Mouse (Mus musculus) liver, embryonic 13.5 days (tissue): ENCODE measurements around the gene Stat5a. TPM values are rescaled to one million over a fixed set of nuclear protein-coding genes. Genes with fewer than 3 reads are reported as not detected.

Experiments
- ATAC-seq: fragments of 200-750 bp; cut with Nextera tagmentation; 2 replicates; pipeline ENCODE4 v1.8.0; 2017; ENCODE audit warnings: low read depth, mild to moderate bottlenecking, moderate number of reproducible peaks, moderate library complexity
- DNase-seq: peaks from one replicate; pipeline ENCODE4 v3.0.0; 2022
- H3K27ac ChIP-seq: fragments of 300-500 bp; sonication (generic); 2 replicates; pipeline ENCODE4 v1.5.1; 2015; ENCODE audit warnings: moderate library complexity, mild to moderate bottlenecking, inconsistent platforms
- H3K27me3 ChIP-seq: fragments of 300-500 bp; sonication (generic); 2 replicates; pipeline ENCODE4 v1.6.1; 2015; ENCODE audit warnings: mild to moderate bottlenecking, inconsistent platforms
- H3K36me3 ChIP-seq: fragments of 300-500 bp; sonication (generic); 2 replicates; pipeline ENCODE4 v1.6.1; 2015; ENCODE audit warnings: mild to moderate bottlenecking, inconsistent platforms
- H3K4me1 ChIP-seq: fragments of 300-500 bp; sonication (generic); replicated peaks from 2 replicates; pipeline ENCODE4 v1.6.1; 2015; ENCODE audit warnings: inconsistent platforms
- H3K4me2 ChIP-seq: fragments of 300-500 bp; sonication (generic); 2 replicates; pipeline ENCODE4 v1.6.1; 2015; ENCODE audit warnings: inconsistent platforms, mild to moderate bottlenecking, moderate library complexity
- H3K4me3 ChIP-seq: fragments of 300-500 bp; sonication (generic); replicated peaks from 2 replicates; pipeline ENCODE4 v1.5.1; 2015; ENCODE audit warnings: mild to moderate bottlenecking, inconsistent platforms
- H3K9ac ChIP-seq: fragments of 300-500 bp; sonication (generic); 2 replicates; pipeline ENCODE4 v1.6.1; 2015; ENCODE audit warnings: mild to moderate bottlenecking, inconsistent platforms
- H3K9me3 ChIP-seq: fragments of 300-500 bp; sonication (generic); replicated peaks from 2 replicates; pipeline ENCODE4 v1.6.1; 2016; ENCODE audit warnings: inconsistent platforms
- WGBS: fragments of 180-500 bp; shearing (Covaris S2); methylation state at CpG from one replicate; pipeline ENCODE4 v1.1.7; 2015; ENCODE audit not compliant: insufficient replicate concordance; 5-methylcytosine and 5-hydroxymethylcytosine counted together
- polyA plus RNA-seq: library from polyadenylated mRNA; unstranded; fragments of >200 nt; fragmentation: Nextera tagmentation; extraction: Ambion mirVana; gene quantifications from 2 replicates; pipeline ENCODE4 v1.2.1, GENCODE M21; 2015

Gene Stat5a
- polyA plus RNA-seq, 1 experiment from 2014 or later: 11.1 TPM

- peaks cover 49% of the 10 kb centered on the region for H3K4me1 ChIP-seq
- peaks cover 17% of the 10 kb centered on the region for H3K36me3 ChIP-seq
- ATAC-seq: peak; percentile 89
- H3K4me3 ChIP-seq: peak overlapping the region; percentile 69
- H3K27ac ChIP-seq: peak overlapping the region; percentile 69
- H3K9ac ChIP-seq: peak overlapping the region; percentile 77
- DNase-seq: peak; percentile 79
- H3K9me3 ChIP-seq: no peaks in the 10 kb centered on the region
- WGBS: under 1% methylated on average over 55 of the region's 55 CpGs
- H3K27me3 ChIP-seq: peaks cover 18% of the 10 kb centered on the region
- peak overlapping the region; percentile 95 for H3K4me2 ChIP-seq
Measured at GRCm38 (mm10) chr11:100860198-100861048, 1.3 kb downstream of the Stat5a start.

GRCm38 (mm10) chr11:100861335-100861734 is 2.2 kb downstream of the Stat5a start:
- WGBS: 32% methylated on average over 7 of the region's 7 CpGs
- Histone ChIP-seq H3K9ac (peak overlapping the region; percentile 77), H3K4me3 (peak overlapping the region; percentile 69), H3K27ac (peak overlapping the region; percentile 69), H3K4me2 (peak overlapping the region; percentile 95), H3K9me3 (no peaks in the 10 kb centered on the region), H3K4me1 (peaks cover 54% of the 10 kb centered on the region), H3K36me3 (peaks cover 23% of the 10 kb centered on the region), H3K27me3 (peaks cover 14% of the 10 kb centered on the region)
- ATAC-seq: no peak
- no peak for DNase-seq

GRCm38 (mm10) chr11:100861836-100862235 is 2.7 kb downstream of the Stat5a start:
- Histone ChIP-seq H3K27ac (no peak overlapping the region), H3K4me3 (peak overlapping the region; percentile 69; the same call in 1 of the 2 replicates), H3K27me3 (peaks cover 10% of the 10 kb centered on the region), H3K36me3 (peaks cover 23% of the 10 kb centered on the region), H3K9ac (0 out of 2 replicates have a peak overlapping the region, but pooled peaks have one; percentile 77), H3K4me1 (peaks cover 54% of the 10 kb centered on the region), H3K9me3 (no peaks in the 10 kb centered on the region), H3K4me2 (peak overlapping the region; percentile 95)
- 40% methylated on average over 3 of the region's 3 CpGs for WGBS
- DNase-seq (no peak), ATAC-seq (no peak)

- no peak overlapping the region for H3K9ac ChIP-seq
- no peak overlapping the region for H3K4me3 ChIP-seq
- DNase-seq (no peak), ATAC-seq (no peak)
- peaks cover 4% of the 10 kb centered on the region; the same call in 1 of the 2 replicates for H3K27me3 ChIP-seq
- WGBS: 87% methylated on average over 10 of the region's 10 CpGs
- peaks cover 29% of the 10 kb centered on the region for H3K36me3 ChIP-seq
- H3K4me1 ChIP-seq: peaks cover 50% of the 10 kb centered on the region
- no peak overlapping the region for H3K27ac ChIP-seq
- no peaks in the 10 kb centered on the region for H3K9me3 ChIP-seq
- H3K4me2 ChIP-seq: no peak overlapping the region
Measured at GRCm38 (mm10) chr11:100863141-100863540, 4.0 kb downstream of the Stat5a start.

- Histone ChIP-seq H3K4me2 (no peak overlapping the region), H3K27ac (no peak overlapping the region), H3K9ac (no peak overlapping the region), H3K4me3 (no peak overlapping the region), H3K4me1 (peaks cover 27% of the 10 kb centered on the region), H3K36me3 (peaks cover 36% of the 10 kb centered on the region), H3K27me3 (no peaks in the 10 kb centered on the region), H3K9me3 (no peaks in the 10 kb centered on the region)
- ATAC-seq (no peak), DNase-seq (no peak)
- 45% methylated on average over 7 of the region's 7 CpGs for WGBS
Measured at GRCm38 (mm10) chr11:100865618-100866017, 6.5 kb downstream of the Stat5a start.

- peaks cover 41% of the 10 kb centered on the region for H3K36me3 ChIP-seq
- no peak overlapping the region for H3K9ac ChIP-seq
- WGBS: 82% methylated on average over 10 of the region's 10 CpGs
- no peak overlapping the region for H3K27ac ChIP-seq
- H3K27me3 ChIP-seq: no peaks in the 10 kb centered on the region
- DNase-seq: no peak
- H3K4me1 ChIP-seq: peaks cover 6% of the 10 kb centered on the region
- ATAC-seq: no peak
- no peak overlapping the region for H3K4me2 ChIP-seq
- H3K4me3 ChIP-seq: no peak overlapping the region
- H3K9me3 ChIP-seq: no peaks in the 10 kb centered on the region
Measured at GRCm38 (mm10) chr11:100870256-100870967, 11.3 kb downstream of the Stat5a start.

GRCm38 (mm10) chr11:100870968-100871350 is 11.8 kb downstream of the Stat5a start:
- ATAC-seq (no peak), DNase-seq (no peak)
- Histone ChIP-seq H3K36me3 (peaks cover 41% of the 10 kb centered on the region), H3K9ac (no peak overlapping the region), H3K4me1 (peaks cover under 1% of the 10 kb centered on the region; the same call in 1 of the 2 replicates), H3K4me2 (no peak overlapping the region), H3K27me3 (no peaks in the 10 kb centered on the region), H3K9me3 (no peaks in the 10 kb centered on the region), H3K4me3 (no peak overlapping the region), H3K27ac (no peak overlapping the region)
- 76% methylated on average over 8 of the region's 8 CpGs for whole genome bisulfite sequencing

- H3K27me3 ChIP-seq: no peaks in the 10 kb centered on the region
- peaks cover 58% of the 10 kb centered on the region for H3K36me3 ChIP-seq
- no peak overlapping the region for H3K27ac ChIP-seq
- H3K4me3 ChIP-seq: no peak overlapping the region
- ATAC-seq: no peak
- H3K9me3 ChIP-seq: no peaks in the 10 kb centered on the region
- 72% methylated on average over 3 of the region's 3 CpGs for WGBS
- peaks cover 22% of the 10 kb centered on the region for H3K4me1 ChIP-seq
- H3K4me2 ChIP-seq: no peak overlapping the region
- no peak for DNase-seq
- H3K9ac ChIP-seq: no peak overlapping the region
Measured at GRCm38 (mm10) chr11:100875761-100876160, 16.6 kb downstream of the Stat5a start.

GRCm38 (mm10) chr11:100879321-100880078 is 20.3 kb downstream of the Stat5a start:
- H3K9ac ChIP-seq: no peak overlapping the region; the same call in 1 of the 2 replicates
- H3K27me3 ChIP-seq: no peaks in the 10 kb centered on the region
- peaks cover 48% of the 10 kb centered on the region for H3K4me1 ChIP-seq
- H3K27ac ChIP-seq: peak overlapping the region; percentile 63
- DNase-seq (no peak), ATAC-seq (peak; percentile 76)
- H3K4me2 ChIP-seq: no peak overlapping the region
- 33% methylated on average over 15 of the region's 15 CpGs for WGBS
- peaks cover 70% of the 10 kb centered on the region for H3K36me3 ChIP-seq
- H3K9me3 ChIP-seq: no peaks in the 10 kb centered on the region
- H3K4me3 ChIP-seq: no peak overlapping the region

GRCm38 (mm10) chr11:100883640-100884039 is 24.5 kb downstream of the Stat5a start:
- ATAC-seq (no peak), DNase-seq (no peak)
- no peak overlapping the region for H3K4me3 ChIP-seq
- WGBS: 87% methylated on average over 10 of the region's 10 CpGs
- no peak overlapping the region for H3K9ac ChIP-seq
- H3K9me3 ChIP-seq: no peaks in the 10 kb centered on the region
- peaks cover 88% of the 10 kb centered on the region for H3K4me1 ChIP-seq
- H3K4me2 ChIP-seq: no peak overlapping the region
- H3K27me3 ChIP-seq: no peaks in the 10 kb centered on the region
- H3K27ac ChIP-seq: peak overlapping the region; percentile 29; the same call in 1 of the 2 replicates
- H3K36me3 ChIP-seq: peaks cover 55% of the 10 kb centered on the region

GRCm38 (mm10) chr11:100885472-100885871 is 26.3 kb downstream of the Stat5a start:
- peaks cover 88% of the 10 kb centered on the region for H3K4me1 ChIP-seq
- H3K27ac ChIP-seq: peak overlapping the region; percentile 94
- H3K9me3 ChIP-seq: no peaks in the 10 kb centered on the region
- H3K36me3 ChIP-seq: peaks cover 64% of the 10 kb centered on the region
- no peaks in the 10 kb centered on the region for H3K27me3 ChIP-seq
- peak overlapping the region; percentile 54; the same call in 1 of the 2 replicates for H3K4me2 ChIP-seq
- H3K4me3 ChIP-seq: no peak overlapping the region
- H3K9ac ChIP-seq: peak overlapping the region; percentile 54
- ATAC-seq (no peak), DNase-seq (no peak)
